Mouse (Mus musculus) cerebellum, adult 8-10 months (tissue): Measurements from ENCODE around the gene Aldh1l1.

Source experiments
- DNase-seq: peaks from one replicate; pipeline ENCODE4 v3.0.0; 2022

Gene Aldh1l1

GRCm38 (mm10) chr6:90509085-90509484, 22.9 kb downstream of the Aldh1l1 start:
- DNase-seq, result no peak

GRCm38 (mm10) chr6:90512416-90512815, 26.2 kb downstream of the Aldh1l1 start:
- DNase-seq, result no peak

- no peak for DNase-seq
These were observed 27.0 kb downstream of the Aldh1l1 start for GRCm38 (mm10) chr6:90513074-90513856.

- DNase-seq, result no peak
These were observed 28.1 kb downstream of the Aldh1l1 start for GRCm38 (mm10) chr6:90514369-90514768.

- peak; percentile 96 for DNase-seq
These were observed 28.7 kb downstream of the Aldh1l1 start for GRCm38 (mm10) chr6:90514883-90515405.

GRCm38 (mm10) chr6:90518892-90519291, 32.7 kb downstream of the Aldh1l1 start:
- no peak for DNase-seq

- no peak for DNase-seq
These were observed 33.1 kb downstream of the Aldh1l1 start for GRCm38 (mm10) chr6:90519375-90519774.

GRCm38 (mm10) chr6:90526406-90526805, 40.2 kb downstream of the Aldh1l1 start:
- DNase-seq, result no peak

- no peak for DNase-seq
These were observed 43.3 kb downstream of the Aldh1l1 start for GRCm38 (mm10) chr6:90529461-90530046.

- DNase-seq, result no peak
These were observed 46.5 kb downstream of the Aldh1l1 start for GRCm38 (mm10) chr6:90532575-90533190.

- DNase-seq, result no peak
These were observed 47.3 kb downstream of the Aldh1l1 start for GRCm38 (mm10) chr6:90533505-90533904.

- peak; percentile 79 for DNase-seq
These were observed 48.7 kb downstream of the Aldh1l1 start for GRCm38 (mm10) chr6:90534701-90535475.

GRCm38 (mm10) chr6:90536824-90537223, 50.6 kb downstream of the Aldh1l1 start:
- DNase-seq, result no peak

- peak; percentile 89 for DNase-seq
These were observed 51.7 kb downstream of the Aldh1l1 start for GRCm38 (mm10) chr6:90537941-90538340.

- DNase-seq, result no peak
These were observed 53.0 kb downstream of the Aldh1l1 start for GRCm38 (mm10) chr6:90539271-90539670.

GRCm38 (mm10) chr6:90540520-90540919, 54.3 kb downstream of the Aldh1l1 start:
- no peak for DNase-seq

- DNase-seq, result no peak
These were observed 55.1 kb downstream of the Aldh1l1 start for GRCm38 (mm10) chr6:90541367-90541772.

- DNase-seq, result no peak
These were observed 58.2 kb downstream of the Aldh1l1 start for GRCm38 (mm10) chr6:90544433-90544832.

- no peak for DNase-seq
These were observed 60.0 kb downstream of the Aldh1l1 start for GRCm38 (mm10) chr6:90546274-90546673.

GRCm38 (mm10) chr6:90547041-90547440, 60.8 kb downstream of the Aldh1l1 start:
- DNase-seq, result no peak

GRCm38 (mm10) chr6:90550161-90550912, 64.1 kb downstream of the Aldh1l1 start:
- DNase-seq, result no peak

GRCm38 (mm10) chr6:90551251-90551650, 65.0 kb downstream of the Aldh1l1 start:
- DNase-seq, result no peak
